Mouse (Mus musculus): ENCODE data around the gene E330021D16Rik. TPM values are rescaled to one million over a fixed set of nuclear protein-coding genes. Genes with fewer than 3 reads are reported as not detected.
A peak's percentile ranks its signal among the peaks of the same experiment; 100 is the strongest.
"Not testable (repeated sequence)": the region's sequence is repeated elsewhere in the genome, so short reads cannot be mapped to it uniquely, and the experiment has no call there.

E330021D16Rik gene
- polyA plus RNA-seq, 1 experiment from 2014 or later = 0.45 TPM

- Histone ChIP-seq H3K9ac (ENCODE audit: low read depth, low read length) (no peak overlapping the region), H3K4me1 (ENCODE audit: control insufficient read depth, low read depth, low read length) (no peaks in the 10 kb centered on the region; the same call in 1 of the 2 replicates), H3K27ac (ENCODE audit: low read length) (peak overlapping the region; percentile 48), H3K4me2 (ENCODE audit: low read depth, low read length) (no peak overlapping the region), H3K4me3 (ENCODE audit: low read depth, low read length) (no peak overlapping the region), H3K27me3 (ENCODE audit: control insufficient read depth, insufficient read depth, low read depth, low read length) (no peaks in the 10 kb centered on the region), H3K9me3 (replicated peaks; ENCODE audit: control insufficient read depth, low read length) (no peaks in the 10 kb centered on the region), H3K36me3 (ENCODE audit: control insufficient read depth, insufficient read depth) (no peaks in the 10 kb centered on the region)
- ATAC-seq (ENCODE audit: low read depth) = no peak
- 52% methylated on average over 1 of the region's 1 CpGs for WGBS (ENCODE audit: insufficient replicate concordance)
Observed at GRCm38 (mm10) chr6:136449930-136450329, 34.6 kb upstream of the E330021D16Rik start.

DNA sequence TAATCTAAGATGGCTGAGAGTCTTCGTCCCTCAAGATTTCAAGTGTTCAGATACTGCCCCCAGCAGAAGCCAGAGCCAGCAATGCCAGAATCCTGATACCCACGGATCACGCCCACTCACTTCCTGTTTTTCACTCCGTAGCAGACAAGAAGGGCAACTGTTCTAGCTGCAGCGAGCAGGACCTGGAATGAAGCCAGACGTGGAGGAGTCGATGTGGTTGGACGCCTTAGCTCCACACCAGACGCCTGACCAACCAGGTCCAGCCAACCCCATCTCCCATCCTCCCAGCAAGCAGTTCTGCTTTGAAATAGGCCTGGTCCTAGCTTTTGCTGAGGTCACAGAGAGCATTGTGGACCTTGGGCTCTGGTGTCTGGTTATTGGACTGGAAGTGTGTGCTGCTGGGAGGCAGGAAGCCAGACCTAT, 33.9 kb upstream of the E330021D16Rik start:
- no peaks in the 10 kb centered on the region for H3K27me3 ChIP-seq (ENCODE audit: control insufficient read depth, insufficient read depth, low read depth, low read length)
- H3K4me3 ChIP-seq (ENCODE audit: low read depth, low read length) = no peak overlapping the region
- peaks cover 2% of the 10 kb centered on the region; the same call in 1 of the 2 replicates for H3K9me3 ChIP-seq (replicated peaks; ENCODE audit: control insufficient read depth, low read length)
- ATAC-seq (ENCODE audit: low read depth) = peak; percentile 80
- H3K4me1 ChIP-seq (ENCODE audit: control insufficient read depth, low read depth, low read length) = no peaks in the 10 kb centered on the region; the same call in 1 of the 2 replicates
- peak overlapping the region; percentile 55 for H3K27ac ChIP-seq (ENCODE audit: low read length)
- 15% methylated on average over 9 of the region's 9 CpGs for WGBS (ENCODE audit: insufficient replicate concordance)
- 0 out of 2 replicates have a peak overlapping the region, but pooled peaks have one; percentile 7 for H3K4me2 ChIP-seq (ENCODE audit: low read depth, low read length)
- no peaks in the 10 kb centered on the region for H3K36me3 ChIP-seq (ENCODE audit: control insufficient read depth, insufficient read depth)
- no peak overlapping the region for H3K9ac ChIP-seq (ENCODE audit: low read depth, low read length)

- 48% methylated on average over 2 of the region's 2 CpGs for WGBS (ENCODE audit: insufficient replicate concordance)
- H3K9ac ChIP-seq (ENCODE audit: low read depth, low read length); H3K36me3 ChIP-seq (ENCODE audit: control insufficient read depth, insufficient read depth); H3K9me3 ChIP-seq (replicated peaks; ENCODE audit: control insufficient read depth, low read length); H3K4me3 ChIP-seq (ENCODE audit: low read depth, low read length); H3K27ac ChIP-seq (ENCODE audit: low read length); ATAC-seq (ENCODE audit: low read depth); H3K4me2 ChIP-seq (ENCODE audit: low read depth, low read length); H3K27me3 ChIP-seq (ENCODE audit: control insufficient read depth, insufficient read depth, low read depth, low read length); H3K4me1 ChIP-seq (ENCODE audit: control insufficient read depth, low read depth, low read length): not testable (repeated sequence)
Observed at GRCm38 (mm10) chr6:136439205-136439604, 23.8 kb upstream of the E330021D16Rik start.

GRCm38 (mm10) chr6:136436151-136436550, 20.8 kb upstream of the E330021D16Rik start:
- not testable (repeated sequence) for H3K9me3 ChIP-seq (replicated peaks; ENCODE audit: control insufficient read depth, low read length); H3K4me3 ChIP-seq (ENCODE audit: low read depth, low read length); H3K9ac ChIP-seq (ENCODE audit: low read depth, low read length); H3K4me2 ChIP-seq (ENCODE audit: low read depth, low read length); H3K27ac ChIP-seq (ENCODE audit: low read length); H3K27me3 ChIP-seq (ENCODE audit: control insufficient read depth, insufficient read depth, low read depth, low read length); ATAC-seq (ENCODE audit: low read depth); H3K36me3 ChIP-seq (ENCODE audit: control insufficient read depth, insufficient read depth); H3K4me1 ChIP-seq (ENCODE audit: control insufficient read depth, low read depth, low read length)
- 71% methylated on average over 3 of the region's 3 CpGs for WGBS (ENCODE audit: insufficient replicate concordance)

- Histone ChIP-seq H3K4me3 (ENCODE audit: low read depth, low read length) (no peak overlapping the region), H3K36me3 (ENCODE audit: control insufficient read depth, insufficient read depth) (no peaks in the 10 kb centered on the region), H3K4me1 (ENCODE audit: control insufficient read depth, low read depth, low read length) (no peaks in the 10 kb centered on the region), H3K9ac (ENCODE audit: low read depth, low read length) (no peak overlapping the region), H3K9me3 (replicated peaks; ENCODE audit: control insufficient read depth, low read length) (no peaks in the 10 kb centered on the region), H3K27ac (ENCODE audit: low read length) (no peak overlapping the region), H3K4me2 (ENCODE audit: low read depth, low read length) (no peak overlapping the region), H3K27me3 (ENCODE audit: control insufficient read depth, insufficient read depth, low read depth, low read length) (no peaks in the 10 kb centered on the region)
- ATAC-seq (ENCODE audit: low read depth) = no peak
- WGBS (ENCODE audit: insufficient replicate concordance) = 68% methylated on average over 6 of the region's 6 CpGs
Observed at GRCm38 (mm10) chr6:136433573-136433972, 18.2 kb upstream of the E330021D16Rik start.

DNA sequence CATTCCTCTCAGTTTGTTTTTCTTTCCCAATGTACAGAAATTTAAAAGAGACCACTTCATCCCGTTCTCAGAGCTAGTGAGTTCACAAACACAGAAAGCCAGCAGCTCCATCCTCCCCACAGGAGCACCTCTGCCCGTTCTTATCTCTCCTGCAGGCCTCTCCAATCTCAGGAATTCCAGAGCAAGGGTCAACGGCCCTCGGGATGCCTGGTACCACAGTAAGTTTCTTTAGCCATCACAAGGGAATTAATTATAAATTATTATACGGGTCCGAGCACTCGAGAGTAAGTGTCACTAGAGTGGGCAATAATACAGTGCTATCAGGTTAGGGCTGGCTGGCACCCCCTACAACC, 16.5 kb upstream of the E330021D16Rik start:
- Histone ChIP-seq H3K27ac (ENCODE audit: low read length) (no peak overlapping the region), H3K4me3 (ENCODE audit: low read depth, low read length) (no peak overlapping the region), H3K9ac (ENCODE audit: low read depth, low read length) (no peak overlapping the region), H3K9me3 (replicated peaks; ENCODE audit: control insufficient read depth, low read length) (no peaks in the 10 kb centered on the region), H3K27me3 (ENCODE audit: control insufficient read depth, insufficient read depth, low read depth, low read length) (no peaks in the 10 kb centered on the region), H3K4me2 (ENCODE audit: low read depth, low read length) (no peak overlapping the region), H3K36me3 (ENCODE audit: control insufficient read depth, insufficient read depth) (no peaks in the 10 kb centered on the region), H3K4me1 (ENCODE audit: control insufficient read depth, low read depth, low read length) (no peaks in the 10 kb centered on the region)
- 42% methylated on average over 7 of the region's 7 CpGs for WGBS (ENCODE audit: insufficient replicate concordance)
- ATAC-seq (ENCODE audit: low read depth) = no peak

GRCm38 (mm10) chr6:136431169-136431895, 16.0 kb upstream of the E330021D16Rik start:
- Histone ChIP-seq H3K9me3 (replicated peaks; ENCODE audit: control insufficient read depth, low read length) (no peaks in the 10 kb centered on the region), H3K27me3 (ENCODE audit: control insufficient read depth, insufficient read depth, low read depth, low read length) (no peaks in the 10 kb centered on the region), H3K4me2 (ENCODE audit: low read depth, low read length) (no peak overlapping the region), H3K4me1 (ENCODE audit: control insufficient read depth, low read depth, low read length) (no peaks in the 10 kb centered on the region), H3K27ac (ENCODE audit: low read length) (no peak overlapping the region), H3K9ac (ENCODE audit: low read depth, low read length) (no peak overlapping the region), H3K36me3 (ENCODE audit: control insufficient read depth, insufficient read depth) (no peaks in the 10 kb centered on the region), H3K4me3 (ENCODE audit: low read depth, low read length) (no peak overlapping the region)
- ATAC-seq (ENCODE audit: low read depth) = no peak
- 51% methylated on average over 10 of the region's 10 CpGs for WGBS (ENCODE audit: insufficient replicate concordance)

- H3K9ac ChIP-seq (ENCODE audit: low read depth, low read length) = no peak overlapping the region
- 47% methylated on average over 4 of the region's 4 CpGs for WGBS (ENCODE audit: insufficient replicate concordance)
- no peaks in the 10 kb centered on the region for H3K27me3 ChIP-seq (ENCODE audit: control insufficient read depth, insufficient read depth, low read depth, low read length)
- no peak overlapping the region for H3K4me2 ChIP-seq (ENCODE audit: low read depth, low read length)
- no peaks in the 10 kb centered on the region for H3K9me3 ChIP-seq (replicated peaks; ENCODE audit: control insufficient read depth, low read length)
- peak; percentile 60 for ATAC-seq (ENCODE audit: low read depth)
- H3K4me1 ChIP-seq (ENCODE audit: control insufficient read depth, low read depth, low read length) = no peaks in the 10 kb centered on the region
- no peak overlapping the region for H3K27ac ChIP-seq (ENCODE audit: low read length)
- H3K4me3 ChIP-seq (ENCODE audit: low read depth, low read length) = no peak overlapping the region
- no peaks in the 10 kb centered on the region for H3K36me3 ChIP-seq (ENCODE audit: control insufficient read depth, insufficient read depth)
Observed at GRCm38 (mm10) chr6:136429441-136429840, 14.1 kb upstream of the E330021D16Rik start.

DNA sequence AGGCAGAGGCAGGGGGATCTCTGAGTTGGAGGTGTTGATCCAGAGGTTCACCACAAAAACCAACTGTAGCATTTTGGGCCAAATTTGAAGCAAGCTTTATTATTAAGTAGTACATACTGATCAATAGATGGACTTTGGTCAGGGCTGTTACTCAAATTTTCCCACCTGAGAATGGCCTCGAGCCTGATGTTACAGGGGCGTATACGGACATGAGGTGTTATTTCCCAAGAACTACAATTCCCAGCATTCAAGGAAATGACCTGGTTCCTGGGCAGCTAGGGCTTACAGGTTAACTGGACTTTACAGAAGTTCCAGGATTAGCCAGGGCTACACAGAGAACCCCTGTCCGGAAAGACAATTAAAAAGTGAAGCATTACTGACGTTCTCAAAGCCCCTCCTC, 13.0 kb upstream of the E330021D16Rik start:
- H3K4me1 ChIP-seq (ENCODE audit: control insufficient read depth, low read depth, low read length) = no peaks in the 10 kb centered on the region
- no peak for ATAC-seq (ENCODE audit: low read depth)
- no peaks in the 10 kb centered on the region for H3K9me3 ChIP-seq (replicated peaks; ENCODE audit: control insufficient read depth, low read length)
- H3K9ac ChIP-seq (ENCODE audit: low read depth, low read length) = no peak overlapping the region
- no peaks in the 10 kb centered on the region for H3K36me3 ChIP-seq (ENCODE audit: control insufficient read depth, insufficient read depth)
- H3K27ac ChIP-seq (ENCODE audit: low read length) = no peak overlapping the region
- H3K27me3 ChIP-seq (ENCODE audit: control insufficient read depth, insufficient read depth, low read depth, low read length) = no peaks in the 10 kb centered on the region
- H3K4me3 ChIP-seq (ENCODE audit: low read depth, low read length) = no peak overlapping the region
- no peak overlapping the region for H3K4me2 ChIP-seq (ENCODE audit: low read depth, low read length)
- WGBS (ENCODE audit: insufficient replicate concordance) = 67% methylated on average over 5 of the region's 5 CpGs

Data from liver, embryonic 16.5 days (tissue).